ENCODE assay signal across 32 mouse cellular contexts in the genomic region with DNA sequence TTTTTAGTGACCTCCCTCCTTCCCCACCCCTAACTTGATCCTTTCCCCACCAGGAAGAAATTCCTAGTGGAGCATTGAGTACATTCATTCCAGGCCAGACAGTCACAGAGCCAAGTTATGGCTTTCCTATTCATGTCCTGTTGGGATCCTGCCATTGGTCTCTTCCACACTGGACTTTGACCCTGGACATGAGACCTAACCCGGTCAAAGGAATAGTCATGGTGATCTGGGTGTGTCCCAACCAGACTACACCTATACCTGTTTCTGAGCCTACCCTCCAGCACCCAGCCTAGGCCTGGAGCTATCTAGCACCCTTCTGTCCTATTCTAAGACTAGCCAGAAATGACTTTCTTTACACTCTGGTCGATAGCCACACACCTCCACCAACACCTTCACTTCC. TPM values are rescaled to one million over a fixed set of nuclear protein-coding genes. Genes with fewer than 3 reads are reported as not detected.
DNase-seq lines count a peak whose midpoint lies in the region; ATAC-seq and TF ChIP-seq lines count a peak whose summit lies in the region.
"Had no signal": no experiment of that assay in that cellular context is flagged by ENCODE, and none has a peak within 500 bp of the region (broad histone marks: within the 10 kb centered on the region; RNA-seq: fewer than 3 reads in every experiment).

No protein-coding gene starts in this region.

- H3K4me1 ChIP-seq in kidney, postnatal 0 days (replicated peaks; ENCODE audit: insufficient read depth, low read length) = no peaks in the 10 kb centered on the region
- H3K4me1 ChIP-seq in kidney, embryonic 15.5 days = 0 out of 2 replicates have a peak, but pooled peaks cover 3% of the 10 kb centered on the region
- H3K4me1 ChIP-seq in intestine, embryonic 14.5 days (replicated peaks; ENCODE audit: control insufficient read depth, insufficient read depth, low read length) = no peaks in the 10 kb centered on the region
- no peaks in the 10 kb centered on the region for H3K4me1 ChIP-seq in intestine, embryonic 15.5 days (replicated peaks)
- no peaks in the 10 kb centered on the region for H3K4me1 ChIP-seq in stomach, embryonic 15.5 days
- H3K4me1 ChIP-seq: hindbrain, embryonic 13.5 days; limb, embryonic 13.5 days; megakaryocyte, embryonic 14.5 days; midbrain, embryonic 12.5 days; neural tube, embryonic 12.5 days had no signal

- WGBS in kidney, postnatal 0 days = 76% methylated on average over 2 of the region's 2 CpGs
- WGBS in kidney, embryonic 15.5 days = 79% methylated on average over 2 of the region's 2 CpGs
- WGBS in intestine, embryonic 14.5 days = 88% methylated on average over 2 of the region's 2 CpGs
- WGBS in intestine, embryonic 15.5 days = 76% methylated on average over 2 of the region's 2 CpGs
- 73% methylated on average over 2 of the region's 2 CpGs for WGBS in stomach, embryonic 15.5 days

- ATAC-seq in kidney, postnatal 0 days (replicated peaks; ENCODE audit: low FRiP score, low read depth) = no peak
- no peak for ATAC-seq in kidney, embryonic 15.5 days (replicated peaks; ENCODE audit: low FRiP score)
- peak; percentile 72; the same call in 1 of the 2 replicates for ATAC-seq in intestine, embryonic 14.5 days (replicated peaks; ENCODE audit: low FRiP score, low TSS enrichment, low read depth)
- ATAC-seq in intestine, embryonic 15.5 days = peak; percentile 86
- peak; percentile 82 for ATAC-seq in stomach, embryonic 15.5 days (ENCODE audit: insufficient read depth, low FRiP score, low read depth)
- ATAC-seq: forebrain, embryonic 16.5 days had no signal

- no peak overlapping the region for H3K4me2 ChIP-seq in kidney, postnatal 0 days (ENCODE audit: low read length)
- H3K4me2 ChIP-seq in kidney, embryonic 15.5 days = no peak overlapping the region
- no peak overlapping the region for H3K4me2 ChIP-seq in intestine, embryonic 14.5 days (ENCODE audit: low read length)
- no peak overlapping the region for H3K4me2 ChIP-seq in intestine, embryonic 15.5 days (replicated peaks)
- H3K4me2 ChIP-seq in stomach, embryonic 15.5 days = no peak overlapping the region
- H3K4me2 ChIP-seq: embryonic facial prominence, embryonic 13.5 days; heart, embryonic 11.5 days; hindbrain, embryonic 13.5 days; limb, embryonic 13.5 days; lung, embryonic 14.5 days; midbrain, embryonic 12.5 days; neural tube, embryonic 12.5 days had no signal

- TF ChIP-seq CTCF in kidney, postnatal 0 days (IDR thresholded peaks at IDR 0.05; ENCODE audit: low read depth) = no peak

- peak; percentile 22 for DNase-seq in kidney, postnatal 0 days (ENCODE audit: low spot score)
- no peak for DNase-seq in intestine, embryonic 14.5 days (ENCODE audit: low spot score)
- DNase-seq in left cerebral cortex, adult 9 months (ENCODE audit: low spot score in 2 of 2) = no peak
- no peak for DNase-seq in heart, postnatal 4 days
- DNase-seq: adrenal gland, postnatal 36 days; B cell, adult 2 months; cerebellum, adult 18-20 months; cerebellum, postnatal 10 days; gastrocnemius, adult 2 months; gastrocnemius, postnatal 36 days; heart, adult 18-20 months; heart, postnatal 36 days; lung, postnatal 14 days; right cerebral cortex, adult 18-20 months; thymus, adult 18-20 months; thymus, postnatal 25 days had no signal

- no peaks in the 10 kb centered on the region for H3K27me3 ChIP-seq in kidney, postnatal 0 days (ENCODE audit: insufficient read depth, low read length)
- H3K27me3 ChIP-seq in kidney, embryonic 15.5 days = no peaks in the 10 kb centered on the region
- H3K27me3 ChIP-seq in intestine, embryonic 14.5 days (replicated peaks; ENCODE audit: control insufficient read depth, insufficient read depth, low read length) = no peaks in the 10 kb centered on the region
- H3K27me3 ChIP-seq in intestine, embryonic 15.5 days (replicated peaks) = no peaks in the 10 kb centered on the region
- no peaks in the 10 kb centered on the region for H3K27me3 ChIP-seq in stomach, embryonic 15.5 days (replicated peaks)
- H3K27me3 ChIP-seq: embryonic facial prominence, embryonic 13.5 days; hindbrain, embryonic 13.5 days; megakaryocyte, embryonic 14.5 days; midbrain, embryonic 12.5 days; neural tube, embryonic 12.5 days had no signal

- H3K9ac ChIP-seq in kidney, postnatal 0 days (ENCODE audit: low read depth, low read length) = no peak overlapping the region
- H3K9ac ChIP-seq in kidney, embryonic 15.5 days = no peak overlapping the region
- no peak overlapping the region for H3K9ac ChIP-seq in intestine, embryonic 14.5 days (ENCODE audit: low read length)
- H3K9ac ChIP-seq in intestine, embryonic 15.5 days = no peak overlapping the region
- no peak overlapping the region for H3K9ac ChIP-seq in stomach, embryonic 15.5 days
- H3K9ac ChIP-seq: embryonic facial prominence, embryonic 13.5 days; hindbrain, embryonic 13.5 days; limb, embryonic 13.5 days; liver, embryonic 14.5 days; lung, embryonic 14.5 days; midbrain, embryonic 12.5 days; neural tube, embryonic 12.5 days had no signal

- no peaks in the 10 kb centered on the region for H3K36me3 ChIP-seq in kidney, postnatal 0 days (ENCODE audit: insufficient read depth, low read length)
- H3K36me3 ChIP-seq in kidney, embryonic 15.5 days = no peaks in the 10 kb centered on the region
- no peaks in the 10 kb centered on the region for H3K36me3 ChIP-seq in intestine, embryonic 14.5 days (ENCODE audit: control insufficient read depth, insufficient read depth, low read length)
- H3K36me3 ChIP-seq in intestine, embryonic 15.5 days = no peaks in the 10 kb centered on the region
- H3K36me3 ChIP-seq in stomach, embryonic 15.5 days = no peaks in the 10 kb centered on the region
- H3K36me3 ChIP-seq: embryonic facial prominence, embryonic 13.5 days; hindbrain, embryonic 13.5 days; limb, embryonic 13.5 days; midbrain, embryonic 12.5 days; neural tube, embryonic 12.5 days had no signal

- no peak overlapping the region for H3K27ac ChIP-seq in kidney, postnatal 0 days
- H3K27ac ChIP-seq in kidney, embryonic 15.5 days = no peak overlapping the region
- no peak overlapping the region for H3K27ac ChIP-seq in intestine, embryonic 14.5 days (ENCODE audit: low read depth)
- no peak overlapping the region for H3K27ac ChIP-seq in intestine, embryonic 15.5 days
- H3K27ac ChIP-seq in stomach, embryonic 15.5 days = no peak overlapping the region
- H3K27ac ChIP-seq: embryonic facial prominence, embryonic 13.5 days; gastrocnemius, adult 2 months; hindbrain, embryonic 13.5 days; layer of hippocampus, adult 2 months; left cerebral cortex, adult 2 months; limb, embryonic 13.5 days; liver, embryonic 14.5 days; midbrain, embryonic 12.5 days; neural tube, embryonic 12.5 days had no signal

- no peaks in the 10 kb centered on the region for H3K9me3 ChIP-seq in kidney, postnatal 0 days (replicated peaks; ENCODE audit: low read length)
- no peaks in the 10 kb centered on the region for H3K9me3 ChIP-seq in kidney, embryonic 15.5 days (replicated peaks)
- H3K9me3 ChIP-seq in intestine, embryonic 14.5 days (ENCODE audit: control insufficient read depth, low read length) = no peaks in the 10 kb centered on the region
- H3K9me3 ChIP-seq in intestine, embryonic 15.5 days = no peaks in the 10 kb centered on the region
- H3K9me3 ChIP-seq in stomach, embryonic 15.5 days = no peaks in the 10 kb centered on the region
- H3K9me3 ChIP-seq: embryonic facial prominence, embryonic 13.5 days; hindbrain, embryonic 13.5 days; limb, embryonic 13.5 days; megakaryocyte, embryonic 14.5 days; midbrain, embryonic 12.5 days; neural tube, embryonic 12.5 days had no signal

- no peak overlapping the region for H3K4me3 ChIP-seq in kidney, postnatal 0 days (replicated peaks; ENCODE audit: low read depth, low read length)
- H3K4me3 ChIP-seq in kidney, embryonic 15.5 days (replicated peaks) = no peak overlapping the region
- no peak overlapping the region for H3K4me3 ChIP-seq in intestine, embryonic 14.5 days (ENCODE audit: low read depth, low read length)
- H3K4me3 ChIP-seq in intestine, embryonic 15.5 days (replicated peaks) = no peak overlapping the region
- H3K4me3 ChIP-seq in stomach, embryonic 15.5 days (replicated peaks) = no peak overlapping the region
- H3K4me3 ChIP-seq: embryonic facial prominence, embryonic 13.5 days; gastrocnemius, adult 2 months; hindbrain, embryonic 13.5 days; layer of hippocampus, adult 2 months; left cerebral cortex, adult 2 months; limb, embryonic 13.5 days; megakaryocyte, embryonic 14.5 days; midbrain, embryonic 12.5 days; myocyte; neural tube, embryonic 12.5 days had no signal

RNA-seq across cellular contexts. Expression of a gene that starts 11.3 kb away (rescaled TPM):
- polyA plus RNA-seq in kidney, postnatal 0 days (2015; fragmentation: Nextera tagmentation; extraction: Ambion mirVana) = 101 and 108 TPM in 2 replicates
- polyA plus RNA-seq in kidney, embryonic 15.5 days (2015; fragmentation: Nextera tagmentation; extraction: Ambion mirVana) = 78.1 and 79.1 TPM in 2 replicates
- polyA plus RNA-seq in intestine, embryonic 14.5 days (2014; fragmentation: Nextera tagmentation; extraction: Ambion mirVana) = 57.4 and 59.7 TPM in 2 replicates
- 38.2 and 39.6 TPM in 2 replicates for polyA plus RNA-seq in intestine, embryonic 15.5 days (2015; fragmentation: Nextera tagmentation; extraction: Ambion mirVana)
- 52.4 and 61.3 TPM in 2 replicates for polyA plus RNA-seq in stomach, embryonic 15.5 days (2015; fragmentation: Nextera tagmentation; extraction: Ambion mirVana)
- total RNA-seq in heart, postnatal 4 days (2021) = 1 to 10 TPM; 3.8 to 4.3 TPM
- polyA plus RNA-seq: myocyte had no signal

Comparison
In these comparisons a context has a peak if more than half of its experiments do, and no peak if none do; other contexts are left out.
1. ATAC-seq: peak in intestine, embryonic 14.5 days (single experiment), intestine, embryonic 15.5 days (single experiment) and stomach, embryonic 15.5 days (single experiment); none in kidney, postnatal 0 days (single experiment) and kidney, embryonic 15.5 days (single experiment).